Mouse (Mus musculus) left cerebral cortex, adult 8-10 months (tissue): ENCODE measurements around the gene Tmem9b. TPM values are rescaled to one million over a fixed set of nuclear protein-coding genes. Genes with fewer than 3 reads are reported as not detected.

Experiments
- DNase-seq, 2 experiments: peaks; one replicate each; pipeline ENCODE4 v3.0.0; 2022; ENCODE audit warnings: low spot score in 2 of 2
- total RNA-seq, 4 experiments: library from RNA; stranded (reverse); gene quantifications; 2 replicates each; pipeline ENCODE4 v1.2.4; 2022

The Tmem9b gene
- total RNA-seq, 4 experiments from 2014 or later = 91.8 to 93.5 (median 92.3) TPM

DNA sequence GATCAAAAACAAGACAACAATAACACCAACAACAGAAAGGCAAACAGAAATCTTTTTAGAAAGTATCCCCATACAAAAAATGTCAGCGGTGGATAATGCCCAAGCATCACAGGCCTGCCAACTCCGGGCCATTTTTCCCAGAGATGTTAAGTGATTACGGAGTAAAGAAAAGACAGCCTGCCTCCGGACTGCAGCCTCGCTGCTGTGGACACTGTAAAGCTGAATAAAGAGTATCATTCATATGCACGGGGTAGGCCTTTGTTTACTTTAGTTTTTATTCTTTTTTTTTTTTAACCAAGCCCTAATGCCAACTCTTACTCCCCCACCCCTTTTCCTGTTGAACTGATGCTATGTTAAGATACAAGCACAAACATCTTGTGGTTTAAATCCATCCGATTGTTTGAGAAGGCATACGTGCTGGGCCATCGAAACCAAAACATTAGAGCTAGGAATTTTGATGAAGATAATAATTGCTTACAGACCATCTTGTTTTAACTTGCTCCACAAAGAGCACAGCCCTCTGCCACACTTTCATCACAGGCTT, 66.0 kb downstream of the Tmem9b start:
- DNase-seq = no peak

Other genes with a start within 250 kb of the Tmem9b start
- 10 to 100 TPM; 19.9 to 22.3 (median 20.7) TPM for gene Trim66, start 244.7 kb downstream of the Tmem9b start, total RNA-seq
- 100 to 1,000 TPM; 143 to 153 (median 150) TPM for gene Rpl27a, start 233.7 kb downstream of the Tmem9b start, total RNA-seq
- 10 to 100 TPM; 14.4 to 18.3 (median 15.7) TPM for gene St5, start 49.3 kb downstream of the Tmem9b start, total RNA-seq
- gene Akip1, start 49.2 kb downstream of the Tmem9b start, total RNA-seq = 1 to 10 TPM; 5.1 to 7.6 (median 6.3) TPM
- gene BC051019, start 29.0 kb downstream of the Tmem9b start, total RNA-seq = not detected
- gene Ascl3, start 21.1 kb downstream of the Tmem9b start, total RNA-seq = not detected
- 10 to 100 TPM; 78.2 to 97.8 (median 85.7) TPM for gene Nrip3, start 29.1 kb upstream of the Tmem9b start, total RNA-seq
- gene Scube2, start 112.8 kb upstream of the Tmem9b start, total RNA-seq = 1 to 10 TPM in 1 of 4 experiments, under 1 TPM in 3; 0.79 to 1.2 (median 0.88) TPM
- 100 to 1,000 TPM; 213 to 277 (median 242) TPM for gene Dennd5a, start 207.6 kb upstream of the Tmem9b start, total RNA-seq
- gene Tmem41b, start 234.1 kb upstream of the Tmem9b start, total RNA-seq = 10 to 100 TPM; 40.4 to 57.3 (median 48.1) TPM